Mouse (Mus musculus): ENCODE results near the gene Gm44790. TPM values are rescaled to one million over a fixed set of nuclear protein-coding genes. Genes with fewer than 3 reads are reported as not detected.

Gm44790 gene
- polyA plus RNA-seq, 1 experiment, result 2.9 TPM

DNA sequence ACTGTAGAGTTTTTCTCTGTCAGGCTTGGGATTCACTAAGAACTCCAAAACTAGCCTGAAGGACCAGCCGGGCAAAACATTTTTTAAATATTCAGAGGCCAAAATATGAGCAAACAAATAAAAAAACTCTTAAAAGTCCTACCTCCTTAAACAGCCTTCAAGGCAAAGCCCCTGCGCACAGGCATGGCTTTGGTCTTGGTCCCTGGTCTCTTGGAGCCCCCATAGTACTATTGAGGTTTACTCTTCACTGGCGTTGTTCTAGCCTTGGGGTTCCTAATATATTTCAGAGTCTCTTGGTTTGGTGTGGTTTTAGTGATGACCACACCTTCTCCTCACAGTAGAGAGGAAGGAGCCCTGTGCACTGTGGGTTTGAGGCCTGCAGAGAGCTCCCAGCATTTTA is 5.1 kb downstream of the Gm44790 start:
- no peaks in the 10 kb centered on the region for H3K4me1 ChIP-seq (ENCODE audit: control insufficient read depth, insufficient read depth, low read length)
- TF ChIP-seq CTCF (conservative IDR thresholded peaks at IDR 0.05; ENCODE audit: insufficient read depth, insufficient read length, low read depth, low read length), result no peak
- TF ChIP-seq POLR2A (IDR thresholded peaks at IDR 0.05; ENCODE audit: low read depth, low read length), result no peak
- no peak overlapping the region for H3K4me3 ChIP-seq (ENCODE audit: insufficient read depth, low read depth, low read length)
- H3K27ac ChIP-seq (ENCODE audit: insufficient read depth, low read depth, low read length), result no peak overlapping the region
- no peak for DNase-seq
- no peaks in the 10 kb centered on the region for H3K27me3 ChIP-seq (replicated peaks; ENCODE audit: control insufficient read depth, insufficient read depth, low read length)
- H3K36me3 ChIP-seq (ENCODE audit: control insufficient read depth, insufficient read depth, low read length), result peaks cover 4% of the 10 kb centered on the region
- WGBS, result 92% methylated on average over 3 of the region's 3 CpGs

DNA sequence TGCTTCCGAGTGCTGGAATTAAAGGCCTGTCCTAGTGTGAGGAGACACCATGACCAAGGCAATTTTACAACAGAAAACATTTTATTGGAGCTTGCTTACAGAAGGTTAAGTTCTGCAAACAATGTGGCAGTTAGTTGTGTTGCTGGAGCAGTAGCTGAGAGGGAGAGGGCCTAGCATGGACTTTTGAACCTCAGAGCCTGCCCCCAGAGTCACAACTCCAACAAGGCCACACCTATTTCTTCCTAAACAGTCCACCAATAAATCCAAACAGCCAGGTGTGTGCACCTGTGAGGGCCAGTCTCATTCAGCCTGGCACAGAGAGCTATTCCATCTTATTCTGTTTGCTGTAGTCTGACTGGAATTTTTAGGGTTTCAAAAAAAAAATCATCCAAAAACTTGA is 7.2 kb downstream of the Gm44790 start:
- WGBS, result 89% methylated on average over 1 of the region's 1 CpGs
- no peak for TF ChIP-seq CTCF (conservative IDR thresholded peaks at IDR 0.05; ENCODE audit: insufficient read depth, insufficient read length, low read depth, low read length)
- TF ChIP-seq POLR2A (IDR thresholded peaks at IDR 0.05; ENCODE audit: low read depth, low read length), result no peak

DNA sequence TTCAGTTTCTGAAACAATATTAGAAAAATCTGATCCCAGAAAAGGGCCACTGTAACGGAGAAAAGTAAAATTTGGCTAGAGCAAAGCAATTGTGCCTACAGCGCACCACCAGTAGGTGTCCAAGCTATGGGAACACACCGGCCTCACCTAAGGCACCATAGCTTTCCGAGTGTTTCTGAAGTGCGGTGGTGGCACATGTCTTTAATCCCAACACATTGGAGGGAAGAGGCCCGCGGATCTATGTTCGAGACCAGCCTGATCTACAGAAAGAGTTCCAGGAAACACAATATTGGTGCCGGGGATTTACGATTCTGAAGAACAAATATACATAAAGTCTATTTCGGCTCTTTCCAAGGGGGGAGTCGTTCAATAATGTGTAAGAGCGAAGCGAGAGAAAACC is 11.3 kb downstream of the Gm44790 start:
- no peaks in the 10 kb centered on the region for H3K27me3 ChIP-seq (replicated peaks; ENCODE audit: control insufficient read depth, insufficient read depth, low read length)

More for the DNA sequence above, 7.2 kb downstream of the Gm44790 start:
- Histone ChIP-seq H3K36me3 (ENCODE audit: control insufficient read depth, insufficient read depth, low read length) (peaks cover 1% of the 10 kb centered on the region; the same call in 1 of the 2 replicates), H3K27ac (ENCODE audit: insufficient read depth, low read depth, low read length) (no peak overlapping the region), H3K4me3 (ENCODE audit: insufficient read depth, low read depth, low read length) (no peak overlapping the region), H3K27me3 (replicated peaks; ENCODE audit: control insufficient read depth, insufficient read depth, low read length) (no peaks in the 10 kb centered on the region), H3K4me1 (ENCODE audit: control insufficient read depth, insufficient read depth, low read length) (no peaks in the 10 kb centered on the region; the same call in 1 of the 2 replicates)
- no peak for DNase-seq

DNA sequence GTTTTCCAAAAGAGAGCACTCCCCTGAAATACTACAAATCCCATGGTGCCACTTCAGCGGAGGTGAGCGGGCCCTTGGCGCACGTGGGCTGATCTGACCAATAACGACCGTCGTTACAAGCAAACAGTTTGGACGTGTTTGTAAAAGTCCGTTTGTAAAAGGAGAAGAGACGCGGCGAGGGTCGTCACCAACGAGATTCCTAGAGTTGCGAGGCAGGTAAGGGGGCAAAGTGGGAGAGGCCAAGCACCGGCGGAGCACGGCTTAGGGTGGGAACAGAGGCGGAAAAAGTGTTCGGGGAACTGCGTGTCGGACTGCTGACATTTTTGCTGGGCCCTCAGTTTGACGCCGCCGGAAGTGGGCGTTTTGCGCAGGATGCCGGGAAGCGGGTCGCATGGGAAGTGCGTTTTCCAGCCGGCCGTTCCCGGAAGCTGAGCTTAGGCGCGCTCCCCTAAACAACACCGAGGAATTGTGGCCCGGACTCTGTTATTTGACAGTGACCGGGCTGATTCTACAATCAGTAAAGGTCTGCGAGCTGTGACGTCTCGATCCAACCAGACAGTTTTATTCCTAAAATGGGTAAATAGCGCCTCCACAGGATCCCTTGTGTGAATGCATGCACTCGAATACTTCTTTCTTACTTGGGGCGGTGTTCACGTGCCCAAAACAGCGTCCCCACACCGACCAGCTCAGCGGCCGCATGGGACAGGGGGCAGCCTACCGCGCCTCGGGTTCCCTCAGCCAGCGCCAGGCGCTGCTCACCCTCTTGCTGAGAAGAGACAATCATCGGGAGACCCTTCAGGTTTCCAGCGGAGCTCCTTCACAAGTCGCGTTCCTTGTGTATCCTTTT is 12.0 kb downstream of the Gm44790 start, which contains the start of gene C87436:
C87436 (plus strand) TSS at position 103 of the 847 bp plus-strand sequence.
- peak within 1 kb of the TSS; percentile 100 for H3K27ac ChIP-seq (ENCODE audit: insufficient read depth, low read depth, low read length)
- WGBS, result under 1% methylated on average over 59 of the region's 59 CpGs
- H3K27me3 ChIP-seq (replicated peaks; ENCODE audit: control insufficient read depth, insufficient read depth, low read length), result no peaks in the 10 kb centered on the region
- TF ChIP-seq CTCF (conservative IDR thresholded peaks at IDR 0.05; ENCODE audit: insufficient read depth, insufficient read length, low read depth, low read length), result peak; percentile 33; the same call in 1 of the 2 replicates
- TF ChIP-seq POLR2A (IDR thresholded peaks at IDR 0.05; ENCODE audit: low read depth, low read length), result peak; percentile 78
- no peaks in the 10 kb centered on the region for H3K36me3 ChIP-seq (ENCODE audit: control insufficient read depth, insufficient read depth, low read length)
- DNase-seq, result peak; percentile 98
- H3K4me3 ChIP-seq (ENCODE audit: insufficient read depth, low read depth, low read length), result peak within 1 kb of the TSS; percentile 99
- H3K4me1 ChIP-seq (ENCODE audit: control insufficient read depth, insufficient read depth, low read length), result no peaks in the 10 kb centered on the region; the same call in 1 of the 2 replicates

More for the DNA sequence above, 11.3 kb downstream of the Gm44790 start:
- under 1% methylated on average over 14 of the region's 14 CpGs for WGBS
- H3K36me3 ChIP-seq (ENCODE audit: control insufficient read depth, insufficient read depth, low read length), result no peaks in the 10 kb centered on the region
- H3K27ac ChIP-seq (ENCODE audit: insufficient read depth, low read depth, low read length), result peak overlapping the region; percentile 100
- DNase-seq, result peak; percentile 67
- peak; percentile 62 for TF ChIP-seq CTCF (conservative IDR thresholded peaks at IDR 0.05; ENCODE audit: insufficient read depth, insufficient read length, low read depth, low read length)
- TF ChIP-seq POLR2A (IDR thresholded peaks at IDR 0.05; ENCODE audit: low read depth, low read length), result no peak
- peak overlapping the region; percentile 99 for H3K4me3 ChIP-seq (ENCODE audit: insufficient read depth, low read depth, low read length)
- H3K4me1 ChIP-seq (ENCODE audit: control insufficient read depth, insufficient read depth, low read length), result no peaks in the 10 kb centered on the region; the same call in 1 of the 2 replicates

DNA sequence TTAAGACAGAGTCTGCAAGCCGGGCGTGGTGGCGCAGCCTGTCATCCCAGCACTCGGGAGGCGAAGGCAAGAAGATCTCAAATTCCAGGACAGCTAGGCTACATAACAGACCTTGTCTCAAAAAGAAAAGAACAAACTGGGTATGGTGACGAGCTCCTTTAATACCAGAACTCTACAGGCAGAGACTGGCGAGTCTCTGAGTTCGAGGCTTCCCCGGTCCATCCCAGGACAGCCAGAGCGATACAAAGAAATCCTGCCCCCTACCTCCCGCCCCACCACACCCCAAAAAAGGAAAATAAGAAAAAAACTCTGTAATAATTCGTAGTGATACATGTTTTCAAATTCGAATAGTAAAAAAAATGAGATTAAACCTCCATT is 12.7 kb downstream of the Gm44790 start:
- no peaks in the 10 kb centered on the region; the same call in 1 of the 2 replicates for H3K4me1 ChIP-seq (ENCODE audit: control insufficient read depth, insufficient read depth, low read length)
- no peaks in the 10 kb centered on the region for H3K27me3 ChIP-seq (replicated peaks; ENCODE audit: control insufficient read depth, insufficient read depth, low read length)
- 3% methylated on average over 13 of the region's 13 CpGs for WGBS
- no peak for TF ChIP-seq POLR2A (IDR thresholded peaks at IDR 0.05; ENCODE audit: low read depth, low read length)
- TF ChIP-seq CTCF (conservative IDR thresholded peaks at IDR 0.05; ENCODE audit: insufficient read depth, insufficient read length, low read depth, low read length), result no peak
- peak overlapping the region; percentile 72 for H3K27ac ChIP-seq (ENCODE audit: insufficient read depth, low read depth, low read length)
- H3K36me3 ChIP-seq (ENCODE audit: control insufficient read depth, insufficient read depth, low read length), result peaks cover 3% of the 10 kb centered on the region; the same call in 1 of the 2 replicates
- peak overlapping the region; percentile 99 for H3K4me3 ChIP-seq (ENCODE audit: insufficient read depth, low read depth, low read length)
- no peak for DNase-seq

DNA sequence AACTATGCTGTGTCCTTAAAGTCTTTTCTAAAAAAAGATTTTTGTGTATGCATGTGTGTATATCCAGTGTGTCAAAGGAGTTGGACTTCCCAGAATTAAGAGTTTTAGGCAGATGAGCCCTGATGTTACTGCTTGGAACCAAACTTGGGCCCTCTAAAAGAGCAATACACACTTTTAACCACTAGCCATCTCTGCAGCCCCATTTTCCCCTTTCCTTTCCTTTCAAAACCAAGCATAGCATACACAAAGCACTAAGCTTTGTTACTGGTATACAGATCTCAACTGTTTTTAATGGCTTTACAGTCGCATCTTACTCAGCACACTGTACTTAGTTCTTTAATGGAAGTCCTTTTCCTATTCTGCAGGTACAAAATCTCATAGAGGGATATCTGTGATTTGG is 13.1 kb downstream of the Gm44790 start:
- H3K4me1 ChIP-seq (ENCODE audit: control insufficient read depth, insufficient read depth, low read length), result no peaks in the 10 kb centered on the region; the same call in 1 of the 2 replicates
- no peaks in the 10 kb centered on the region for H3K27me3 ChIP-seq (replicated peaks; ENCODE audit: control insufficient read depth, insufficient read depth, low read length)
- TF ChIP-seq POLR2A (IDR thresholded peaks at IDR 0.05; ENCODE audit: low read depth, low read length) (no peak), CTCF (conservative IDR thresholded peaks at IDR 0.05; ENCODE audit: insufficient read depth, insufficient read length, low read depth, low read length) (no peak)
- no peak for DNase-seq
- no peak overlapping the region for H3K27ac ChIP-seq (ENCODE audit: insufficient read depth, low read depth, low read length)
- 82% methylated on average over 1 of the region's 1 CpGs for WGBS
- H3K36me3 ChIP-seq (ENCODE audit: control insufficient read depth, insufficient read depth, low read length), result peaks cover 3% of the 10 kb centered on the region; the same call in 1 of the 2 replicates
- H3K4me3 ChIP-seq (ENCODE audit: insufficient read depth, low read depth, low read length), result no peak overlapping the region

DNA sequence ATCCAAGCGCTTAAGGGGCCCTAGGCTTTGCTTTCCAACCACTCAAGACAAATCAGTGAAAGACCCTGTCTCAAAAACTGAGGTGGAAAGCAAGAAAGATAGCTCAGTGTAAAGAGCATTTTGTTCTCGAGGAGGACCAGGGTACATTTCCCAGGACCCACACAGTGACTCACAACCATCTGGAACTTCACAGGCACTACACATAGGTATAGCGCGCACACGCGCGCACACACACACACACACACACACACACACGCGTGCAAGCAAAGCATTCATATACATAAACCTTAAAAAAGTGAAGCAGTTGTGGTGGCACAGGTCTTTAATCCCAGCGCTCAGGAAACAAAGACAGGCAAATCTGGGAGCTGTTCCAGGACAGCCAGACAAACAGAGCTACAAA is 15.1 kb downstream of the Gm44790 start:
- no peak for TF ChIP-seq CTCF (conservative IDR thresholded peaks at IDR 0.05; ENCODE audit: insufficient read depth, insufficient read length, low read depth, low read length)
- TF ChIP-seq POLR2A (IDR thresholded peaks at IDR 0.05; ENCODE audit: low read depth, low read length), result no peak
- 94% methylated on average over 10 of the region's 10 CpGs for WGBS
- peaks cover 3% of the 10 kb centered on the region; the same call in 1 of the 2 replicates for H3K36me3 ChIP-seq (ENCODE audit: control insufficient read depth, insufficient read depth, low read length)
- H3K27ac ChIP-seq (ENCODE audit: insufficient read depth, low read depth, low read length), result no peak overlapping the region
- no peak for DNase-seq
- H3K4me3 ChIP-seq (ENCODE audit: insufficient read depth, low read depth, low read length), result no peak overlapping the region
- no peaks in the 10 kb centered on the region for H3K27me3 ChIP-seq (replicated peaks; ENCODE audit: control insufficient read depth, insufficient read depth, low read length)
- H3K4me1 ChIP-seq (ENCODE audit: control insufficient read depth, insufficient read depth, low read length), result no peaks in the 10 kb centered on the region; the same call in 1 of the 2 replicates
